Mouse (Mus musculus) bone marrow, adult 2 months (tissue): ENCODE results near the gene Ipcef1. TPM values are rescaled to one million over a fixed set of nuclear protein-coding genes. Genes with fewer than 3 reads are reported as not detected.

ENCODE experiments used
- H3K27ac ChIP-seq: fragments of 200-500 bp; 2 replicates; pipeline ENCODE4 v1.5.1; 2012; ENCODE audit warnings: low read depth, mild to moderate bottlenecking, control low read depth, inconsistent platforms, low read length; ENCODE audit not compliant: control insufficient read depth, poor library complexity, insufficient read depth
- H3K4me1 ChIP-seq: fragments of 200-500 bp; 2 replicates; pipeline ENCODE4 v1.6.1; 2011; ENCODE audit warnings: low read length; ENCODE audit not compliant: control insufficient read depth, insufficient read depth
- H3K4me3 ChIP-seq: fragments of 200-500 bp; replicated peaks from 2 replicates; pipeline ENCODE3; 2011; ENCODE audit warnings: mild to moderate bottlenecking, low read depth, low read length, control low read depth; ENCODE audit not compliant: control insufficient read depth
- CTCF ChIP-seq: fragments of 200-500 bp; IDR thresholded peaks from 2 replicates; pipeline ENCODE4 v1.5.1; 2011; ENCODE audit warnings: low read length, control low read depth; ENCODE audit not compliant: control insufficient read depth, insufficient read depth
- POLR2A ChIP-seq: fragments of 200-500 bp; IDR thresholded peaks from 2 replicates; pipeline ENCODE4 v1.6.1; 2011; ENCODE audit warnings: low read depth, mild to moderate bottlenecking, control low read depth, low read length, borderline replicate concordance; ENCODE audit not compliant: control insufficient read depth
- WGBS: fragments of 180-500 bp; shearing (Covaris S2); methylation state at CpG from one replicate; pipeline ENCODE4 v1.1.7; 2018; 5-methylcytosine and 5-hydroxymethylcytosine counted together
- polyA plus RNA-seq: library from polyadenylated mRNA; stranded (reverse); fragments of >200 nt; gene quantifications from 2 replicates; pipeline ENCODE4 v1.2.4, GENCODE M21; 2011; ENCODE audit warnings: low replicate concordance; ENCODE audit not compliant: missing spikeins, insufficient read depth, insufficient read length

The Ipcef1 gene
- polyA plus RNA-seq, 1 experiment, result 13.4 TPM

DNA sequence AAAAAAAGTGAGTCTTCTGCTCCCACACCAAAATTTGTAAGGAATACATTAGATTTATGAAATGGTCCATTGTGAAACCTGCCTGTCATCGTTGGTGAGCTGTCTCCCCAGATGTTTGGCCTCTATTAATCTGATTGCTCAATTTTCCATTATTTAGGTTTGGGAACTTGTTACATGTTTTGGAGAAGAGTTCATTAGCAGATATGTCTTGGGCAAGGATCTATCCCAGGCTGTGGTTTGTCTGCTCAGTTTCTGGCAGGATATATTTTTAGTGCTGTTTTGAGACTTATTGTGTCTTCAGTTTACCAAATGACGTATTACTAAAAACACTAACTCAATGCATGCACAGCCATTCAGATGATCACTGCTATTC, 4.4 kb downstream of the Ipcef1 start:
- H3K4me3 ChIP-seq, result no peak overlapping the region
- no peak for TF ChIP-seq CTCF
- TF ChIP-seq POLR2A, result no peak
- WGBS, result 57% methylated on average over 2 of the region's 2 CpGs
- H3K27ac ChIP-seq, result no peak overlapping the region
- no peaks in the 10 kb centered on the region; the same call in 1 of the 2 replicates for H3K4me1 ChIP-seq

DNA sequence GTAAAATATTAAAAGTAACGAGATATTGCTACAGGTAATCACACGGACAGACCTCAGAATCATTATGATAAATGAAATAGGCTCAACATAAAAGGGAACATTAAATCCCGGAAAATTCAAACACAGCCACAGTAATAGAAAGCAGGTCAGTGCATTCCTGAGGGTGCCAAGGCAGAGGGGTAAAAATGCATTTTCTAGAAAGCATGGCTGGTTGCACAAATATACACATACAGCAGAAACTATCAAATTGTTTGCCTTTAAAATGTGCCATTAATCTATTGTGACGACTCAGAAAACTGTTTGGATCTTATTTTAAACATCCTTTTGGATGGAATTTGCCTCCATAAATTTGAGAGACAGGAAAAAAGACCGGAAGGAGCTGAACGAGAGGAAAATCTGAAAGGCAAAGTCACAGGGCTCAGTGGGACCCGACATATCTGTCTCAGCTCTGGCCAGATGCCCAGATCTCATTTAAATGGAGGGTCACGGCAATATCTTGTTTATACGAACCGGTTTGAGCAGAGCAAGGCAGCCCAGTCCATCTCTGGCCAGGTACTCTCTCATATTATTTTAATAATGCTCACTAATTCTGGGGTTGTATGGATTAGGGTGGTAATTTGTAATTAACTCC, 4.9 kb downstream of the Ipcef1 start:
- TF ChIP-seq CTCF (no peak), POLR2A (no peak)
- 67% methylated on average over 10 of the region's 10 CpGs for WGBS
- H3K4me1 ChIP-seq, result no peaks in the 10 kb centered on the region; the same call in 1 of the 2 replicates
- H3K4me3 ChIP-seq, result no peak overlapping the region
- no peak overlapping the region for H3K27ac ChIP-seq

- TF ChIP-seq CTCF (no peak), POLR2A (no peak)
- no peak overlapping the region for H3K4me3 ChIP-seq
- WGBS, result 87% methylated on average over 5 of the region's 5 CpGs
- H3K27ac ChIP-seq, result no peak overlapping the region
- H3K4me1 ChIP-seq, result peaks cover 5% of the 10 kb centered on the region
Measured at GRCm38 (mm10) chr10:7043896-7044295, 8.4 kb downstream of the Ipcef1 start.

- no peak for TF ChIP-seq CTCF
- TF ChIP-seq POLR2A, result no peak
- Histone ChIP-seq H3K4me3 (no peak overlapping the region), H3K4me1 (peaks cover 10% of the 10 kb centered on the region), H3K27ac (no peak overlapping the region)
Measured at GRCm38 (mm10) chr10:7041032-7041431, 11.2 kb downstream of the Ipcef1 start.

DNA sequence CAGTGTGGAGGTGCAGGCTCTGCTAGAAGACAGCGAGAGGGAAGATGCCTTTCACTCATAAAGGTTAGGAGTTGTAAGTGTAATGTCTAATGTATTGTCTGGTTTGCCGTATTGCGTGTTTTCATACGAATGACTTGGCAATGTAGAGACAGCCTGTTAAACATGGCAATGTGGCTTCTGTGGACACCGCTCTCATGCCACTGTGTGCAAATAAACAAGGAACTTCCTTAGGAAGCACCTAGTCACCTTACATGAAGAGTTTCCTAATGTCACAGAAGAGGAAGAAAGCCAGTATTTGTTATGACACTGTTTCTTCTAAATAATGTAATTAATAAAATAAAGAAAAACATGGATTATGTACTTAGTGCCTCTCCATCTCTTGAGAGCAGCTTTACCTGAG, 15.1 kb downstream of the Ipcef1 start:
- no peak overlapping the region for H3K4me3 ChIP-seq
- WGBS, result 55% methylated on average over 5 of the region's 5 CpGs

DNA sequence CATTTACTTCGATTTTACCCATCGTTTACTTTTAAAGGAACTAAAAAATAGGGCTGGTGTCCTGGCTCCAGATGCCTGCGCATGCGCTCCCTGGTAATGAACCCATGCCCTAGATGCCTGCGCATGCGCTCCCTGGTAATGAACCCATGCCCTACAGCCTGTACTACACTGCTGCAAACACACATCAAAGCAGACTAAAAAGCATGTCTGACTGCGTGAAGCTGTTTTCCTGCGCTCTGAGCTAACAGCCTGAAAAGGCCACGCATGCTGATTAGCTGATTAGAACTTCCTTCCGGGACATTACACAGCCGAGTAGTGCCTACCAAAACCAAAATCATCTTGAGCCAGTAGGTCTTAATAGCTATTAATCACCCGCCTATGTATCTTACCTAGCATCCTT, 16.7 kb downstream of the Ipcef1 start:
- Histone ChIP-seq H3K4me1 (peaks cover 8% of the 10 kb centered on the region), H3K27ac (no peak overlapping the region), H3K4me3 (no peak overlapping the region)
- 51% methylated on average over 12 of the region's 12 CpGs for WGBS
- TF ChIP-seq CTCF, result no peak
- no peak for TF ChIP-seq POLR2A

More for the DNA sequence above, 15.1 kb downstream of the Ipcef1 start:
- no peak for TF ChIP-seq POLR2A
- no peak for TF ChIP-seq CTCF
- no peak overlapping the region for H3K27ac ChIP-seq
- peaks cover 10% of the 10 kb centered on the region for H3K4me1 ChIP-seq

GRCm38 (mm10) chr10:7033459-7033858, 18.8 kb downstream of the Ipcef1 start:
- Histone ChIP-seq H3K27ac (no peak overlapping the region), H3K4me3 (no peak overlapping the region), H3K4me1 (peaks cover 5% of the 10 kb centered on the region; the same call in 1 of the 2 replicates)
- no peak for TF ChIP-seq POLR2A
- no peak for TF ChIP-seq CTCF
- whole genome bisulfite sequencing, result 85% methylated on average over 2 of the region's 2 CpGs

GRCm38 (mm10) chr10:7025028-7025427, 27.2 kb downstream of the Ipcef1 start:
- no peak overlapping the region for H3K27ac ChIP-seq
- WGBS, result 78% methylated on average over 1 of the region's 1 CpGs
- no peaks in the 10 kb centered on the region for H3K4me1 ChIP-seq
- H3K4me3 ChIP-seq, result no peak overlapping the region
- no peak for TF ChIP-seq POLR2A
- no peak for TF ChIP-seq CTCF

DNA sequence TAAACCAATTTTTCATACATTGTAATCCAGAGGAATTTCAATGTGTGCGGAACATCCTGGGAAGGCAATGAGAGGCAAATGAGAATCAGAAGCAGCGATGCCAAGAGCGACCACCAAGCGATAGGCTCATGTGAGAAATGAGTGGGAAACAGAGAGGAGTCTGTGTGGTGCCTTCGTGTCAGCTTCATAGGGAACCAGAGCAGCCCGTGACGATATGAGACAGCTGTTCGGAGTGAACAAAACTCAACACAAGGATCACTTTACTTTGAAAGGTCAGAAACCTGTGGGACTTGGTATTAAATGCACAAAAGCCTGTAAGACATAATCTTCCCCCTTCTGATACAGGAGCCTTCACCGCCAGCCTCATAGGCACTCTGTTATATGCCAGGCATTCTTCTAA, 31.7 kb downstream of the Ipcef1 start:
- WGBS, result 88% methylated on average over 9 of the region's 9 CpGs
- Histone ChIP-seq H3K4me1 (no peaks in the 10 kb centered on the region), H3K4me3 (no peak overlapping the region), H3K27ac (no peak overlapping the region)
- TF ChIP-seq POLR2A (no peak), CTCF (no peak)
